Mouse (Mus musculus) hindlimb bud, embryonic 11.5 days (tissue): ENCODE data around the gene Phf12.

Experiments used
- DNase-seq: peaks from one replicate; pipeline ENCODE4 v3.0.0-alpha.2; 2012; ENCODE audit warnings: low read depth, low spot score; ENCODE audit errors: extremely low spot score

Phf12 gene

GRCm38 (mm10) chr11:77970718-77971117 is 11.8 kb upstream of the Phf12 start:
- no peak for DNase-seq

- no peak for DNase-seq
These were observed 9.0 kb upstream of the Phf12 start for GRCm38 (mm10) chr11:77973520-77973919.

- no peak for DNase-seq
These were observed 8.2 kb upstream of the Phf12 start for GRCm38 (mm10) chr11:77974325-77974724.

GRCm38 (mm10) chr11:77975873-77976272 is 6.7 kb upstream of the Phf12 start:
- no peak for DNase-seq

GRCm38 (mm10) chr11:77978161-77978560 is 4.4 kb upstream of the Phf12 start:
- no peak for DNase-seq

GRCm38 (mm10) chr11:77979221-77979809 is 3.2 kb upstream of the Phf12 start:
- no peak for DNase-seq

GRCm38 (mm10) chr11:77980281-77981204 is 2.0 kb upstream of the Phf12 start:
- DNase-seq: peak; percentile 79

GRCm38 (mm10) chr11:77981609-77982440 is 729 bp upstream of the Phf12 start:
- DNase-seq: peak; percentile 99

GRCm38 (mm10) chr11:77983191-77983936 is 810 bp downstream of the Phf12 start:
- no peak for DNase-seq

- peak; percentile 52 for DNase-seq
These were observed 1.6 kb downstream of the Phf12 start for GRCm38 (mm10) chr11:77983937-77984835.

- DNase-seq: no peak
These were observed 2.3 kb downstream of the Phf12 start for GRCm38 (mm10) chr11:77984836-77985231.

- no peak for DNase-seq
These were observed 3.0 kb downstream of the Phf12 start for GRCm38 (mm10) chr11:77985541-77986065.

GRCm38 (mm10) chr11:77989071-77989690 is 6.6 kb downstream of the Phf12 start:
- DNase-seq: no peak

- DNase-seq: no peak
These were observed 13.0 kb downstream of the Phf12 start for GRCm38 (mm10) chr11:77995556-77995955.

GRCm38 (mm10) chr11:78006446-78006845 is 23.9 kb downstream of the Phf12 start:
- DNase-seq: no peak

- peak; percentile 82 for DNase-seq
These were observed 37.1 kb downstream of the Phf12 start for GRCm38 (mm10) chr11:78019676-78020075.

GRCm38 (mm10) chr11:78023607-78024006 is 41.1 kb downstream of the Phf12 start:
- DNase-seq: no peak

GRCm38 (mm10) chr11:78029240-78029639 is 46.7 kb downstream of the Phf12 start:
- DNase-seq: no peak

GRCm38 (mm10) chr11:78030600-78030999 is 48.0 kb downstream of the Phf12 start:
- DNase-seq: no peak
